Mouse (Mus musculus) kidney, adult 2 months (tissue): Measurements from ENCODE around the gene Slc17a4. TPM values are rescaled to one million over a fixed set of nuclear protein-coding genes. Genes with fewer than 3 reads are reported as not detected.

Experiments
- DNase-seq: peaks from one replicate; pipeline ENCODE4 v3.0.0; 2021
- H3K27ac ChIP-seq: fragments of 200-500 bp; 2 replicates; pipeline ENCODE4 v1.5.1; 2012; ENCODE audit warnings: low read depth, low read length, control low read depth, inconsistent platforms; ENCODE audit not compliant: insufficient read depth
- H3K27me3 ChIP-seq: fragments of 200-500 bp; replicated peaks from 2 replicates; pipeline ENCODE4 v1.6.1; 2012; ENCODE audit warnings: mild to moderate bottlenecking, moderate library complexity, low read length, inconsistent platforms; ENCODE audit not compliant: control insufficient read depth, insufficient read depth
- H3K36me3 ChIP-seq: fragments of 200-500 bp; 2 replicates; pipeline ENCODE4 v1.6.1; 2012; ENCODE audit warnings: mild to moderate bottlenecking, moderate library complexity, low read length, inconsistent platforms; ENCODE audit not compliant: control insufficient read depth, insufficient read depth
- H3K4me1 ChIP-seq: fragments of 200-500 bp; 2 replicates; pipeline ENCODE4 v1.6.1; 2011; ENCODE audit warnings: low read length; ENCODE audit not compliant: control insufficient read depth, insufficient read depth
- H3K4me3 ChIP-seq: fragments of 200-500 bp; 2 replicates; pipeline ENCODE4 v1.5.1; 2011; ENCODE audit warnings: mild to moderate bottlenecking, low read depth, low read length, control low read depth; ENCODE audit not compliant: insufficient read depth
- CTCF ChIP-seq: fragments of 200-500 bp; conservative IDR thresholded peaks from 2 replicates; pipeline ENCODE4 v1.5.1; 2011; ENCODE audit warnings: low read depth, mild to moderate bottlenecking, control low read depth, low read length, moderate library complexity, mixed read lengths; ENCODE audit not compliant: insufficient read depth, insufficient read length
- POLR2A ChIP-seq: fragments of 200-500 bp; IDR thresholded peaks from one replicate; pipeline ENCODE4 v1.6.1; 2011; ENCODE audit warnings: low read depth, low read length, control low read depth
- WGBS: fragments of 180-500 bp; shearing (Covaris S2); methylation state at CpG from one replicate; pipeline ENCODE4 v1.1.7; 2018; 5-methylcytosine and 5-hydroxymethylcytosine counted together
- polyA plus RNA-seq: library from polyadenylated mRNA; depleted of rRNA; stranded (reverse); fragments of >200 nt; gene quantifications from 2 replicates; pipeline ENCODE4 v1.2.3, GENCODE M21; 2012; rRNA removed

Slc17a4 gene
- polyA plus RNA-seq, 1 experiment = 2.8 TPM

GRCm38 (mm10) chr13:23856401-23856800, 58.4 kb downstream of the Slc17a4 start:
- no peak overlapping the region for H3K4me3 ChIP-seq
- peaks cover 9% of the 10 kb centered on the region; the same call in 1 of the 2 replicates for H3K4me1 ChIP-seq
- H3K27ac ChIP-seq = peak overlapping the region; percentile 11; the same call in 1 of the 2 replicates
- H3K27me3 ChIP-seq = no peaks in the 10 kb centered on the region
- TF ChIP-seq CTCF (no peak), POLR2A (no peak)
- DNase-seq = no peak
- WGBS = 56% methylated on average over 3 of the region's 3 CpGs
- peaks cover 15% of the 10 kb centered on the region for H3K36me3 ChIP-seq

GRCm38 (mm10) chr13:23849299-23849698, 65.5 kb downstream of the Slc17a4 start:
- Histone ChIP-seq H3K27me3 (no peaks in the 10 kb centered on the region), H3K27ac (no peak overlapping the region), H3K36me3 (peaks cover 3% of the 10 kb centered on the region; the same call in 1 of the 2 replicates), H3K4me1 (no peaks in the 10 kb centered on the region), H3K4me3 (no peak overlapping the region)
- 69% methylated on average over 2 of the region's 2 CpGs for WGBS
- no peak for TF ChIP-seq CTCF
- TF ChIP-seq POLR2A = no peak
- DNase-seq = no peak

Other genes with a start within 250 kb of the Slc17a4 start
- gene Hist1h2ac, start 231.1 kb downstream of the Slc17a4 start, polyA plus RNA-seq = 0.43 and 0.44 TPM in 2 replicates
- 473 and 571 TPM in 2 replicates for gene Hist1h2bc, start 230.8 kb downstream of the Slc17a4 start, polyA plus RNA-seq
- gene Hist1h1t, start 219.2 kb downstream of the Slc17a4 start, polyA plus RNA-seq = not detected in 2 replicates
- gene Hist1h4c, start 216.6 kb downstream of the Slc17a4 start, polyA plus RNA-seq = 9.4 and 10.3 TPM in 2 replicates
- 21.2 and 21.4 TPM in 2 replicates for gene Hfe, start 204.2 kb downstream of the Slc17a4 start, polyA plus RNA-seq
- gene Hist1h1c, start 176.2 kb downstream of the Slc17a4 start, polyA plus RNA-seq = 68.7 and 76.0 TPM in 2 replicates
- 0.39 and 1.1 TPM in 2 replicates for gene Hist1h3c, start 169.4 kb downstream of the Slc17a4 start, polyA plus RNA-seq
- 2.0 and 2.8 TPM in 2 replicates for gene Hist1h2bb, start 168.3 kb downstream of the Slc17a4 start, polyA plus RNA-seq
- gene Hist1h2ab, start 163.9 kb downstream of the Slc17a4 start, polyA plus RNA-seq = 1.3 and 1.5 TPM in 2 replicates
- 0.88 and 1.4 TPM in 2 replicates for gene Hist1h3b, start 162.7 kb downstream of the Slc17a4 start, polyA plus RNA-seq
- 3.1 and 5.3 TPM in 2 replicates for gene Hist1h4b, start 158.0 kb downstream of the Slc17a4 start, polyA plus RNA-seq
- 0.91 and 2.3 TPM in 2 replicates for gene Hist1h4a, start 153.8 kb downstream of the Slc17a4 start, polyA plus RNA-seq
- 0.74 and 1.5 TPM in 2 replicates for gene Hist1h3a, start 152.6 kb downstream of the Slc17a4 start, polyA plus RNA-seq
- 0.22 TPM in 1 of 2 replicates, not detected in the other for gene Hist1h1a, start 151.3 kb downstream of the Slc17a4 start, polyA plus RNA-seq
- 0.05 TPM in 1 of 2 replicates, not detected in the other for gene Trim38, start 145.1 kb downstream of the Slc17a4 start, polyA plus RNA-seq
- gene Slc17a2, start 108.0 kb downstream of the Slc17a4 start, polyA plus RNA-seq = 6.9 and 13.7 TPM in 2 replicates
- gene Slc17a3, start 75.6 kb downstream of the Slc17a4 start, polyA plus RNA-seq = 142 and 150 TPM in 2 replicates
- 284 and 312 TPM in 2 replicates for gene Slc17a1, start 47.3 kb downstream of the Slc17a4 start, polyA plus RNA-seq
- gene Hist1h2ba, start 19.1 kb upstream of the Slc17a4 start, polyA plus RNA-seq = 0.33 and 0.41 TPM in 2 replicates
- gene Hist1h2aa, start 19.5 kb upstream of the Slc17a4 start, polyA plus RNA-seq = not detected in 2 replicates
- gene Scgn, start 76.2 kb upstream of the Slc17a4 start, polyA plus RNA-seq = not detected in 2 replicates